Mouse (Mus musculus): ENCODE measurements around the gene Olfr435.

- TF ChIP-seq CTCF (IDR thresholded peaks at IDR 0.05; ENCODE audit: insufficient read depth, low read length) (no peak), POLR2A (IDR thresholded peaks at IDR 0.05; ENCODE audit: borderline replicate concordance, extremely low read depth, low read depth, low read length) (no peak)
These were observed 18.8 kb upstream of the Olfr435 start for GRCm38 (mm10) chr6:43178129-43178528.

Measured in lung, adult 2 months (tissue).